8 mouse cellular contexts compared by ENCODE assay signal in genomic region chr5:109751391-109752071, GRCm38 (mm10). TPM values are rescaled to one million over a fixed set of nuclear protein-coding genes. Genes with fewer than 3 reads are reported as not detected.
DNase-seq lines count a peak whose midpoint lies in the region; ATAC-seq and TF ChIP-seq lines count a peak whose summit lies in the region.
"Not testable (repeated sequence)": the region's sequence is repeated elsewhere in the genome, so short reads cannot be mapped to it uniquely, and the experiment has no call there.

Gene 4930522L14Rik (minus strand): TSS chr5:109751886.

- peak; percentile 98 for ATAC-seq in forebrain, embryonic 11.5 days (replicated peaks; ENCODE audit: low FRiP score)
- ATAC-seq in heart, postnatal 0 days (ENCODE audit: insufficient read depth, low read depth), result peak; percentile 87
- peak; percentile 92 for ATAC-seq in liver, embryonic 15.5 days (ENCODE audit: insufficient read depth)
- ATAC-seq in neural tube, embryonic 11.5 days (ENCODE audit: insufficient read depth, low FRiP score, low TSS enrichment), result peak; percentile 98

- peak within 1 kb of the TSS; percentile 57 to 86 (median 78) for H3K4me3 ChIP-seq in CH12.LX (replicated peaks in 1 of 3; ENCODE audit: low read depth in 2 of 3, low read length in 2 of 3, poor library complexity in 1 of 3)
- peak within 1 kb of the TSS; percentile 44 for H3K4me3 ChIP-seq in forebrain, embryonic 11.5 days (ENCODE audit: low read depth, low read length)
- peak within 1 kb of the TSS; percentile 59 for H3K4me3 ChIP-seq in heart, postnatal 0 days (ENCODE audit: low read depth, low read length)
- H3K4me3 ChIP-seq in liver, embryonic 15.5 days (replicated peaks), result peak within 1 kb of the TSS; percentile 66
- peak within 1 kb of the TSS; percentile 44 for H3K4me3 ChIP-seq in neural tube, embryonic 11.5 days (ENCODE audit: low read depth, low read length)

- H3K36me3 ChIP-seq in CH12.LX (replicated peaks in 1 of 2; ENCODE audit: control insufficient read depth in 1 of 2, insufficient read depth in 1 of 2, low read length in 1 of 2); forebrain, embryonic 11.5 days (ENCODE audit: control insufficient read depth, insufficient read depth, low read length); heart, postnatal 0 days (replicated peaks; ENCODE audit: control insufficient read depth, insufficient read depth, low read length); liver, embryonic 15.5 days (replicated peaks); neural tube, embryonic 11.5 days (ENCODE audit: control insufficient read depth, insufficient read depth, low read length): not testable (repeated sequence)

- dilution Hi-C loops in CH12.LX (cut with MboI; ENCODE audit: extremely low pct_ligation_motif_present, extremely low pct_unique_long_range_greater_than_20kb, low sequenced_read_pairs), result not testable (repeated sequence)

- H3K27me3 ChIP-seq in CH12.LX (replicated peaks); forebrain, embryonic 11.5 days (ENCODE audit: control insufficient read depth, insufficient read depth, low read length); heart, postnatal 0 days (ENCODE audit: control insufficient read depth, insufficient read depth, low read length); liver, embryonic 15.5 days; neural tube, embryonic 11.5 days (ENCODE audit: control insufficient read depth, insufficient read depth, low read length): not testable (repeated sequence)

- not testable (repeated sequence) for H3K9me3 ChIP-seq in CH12.LX (replicated peaks; ENCODE audit: low read length); forebrain, embryonic 11.5 days (ENCODE audit: control insufficient read depth, low read length); heart, postnatal 0 days (replicated peaks; ENCODE audit: control insufficient read depth, low read length); liver, embryonic 15.5 days (replicated peaks); neural tube, embryonic 11.5 days (ENCODE audit: control insufficient read depth, low read length)

- in situ Hi-C loops in CH12.LX (cut with MboI; ENCODE audit: low pct_ligation_motif_present, low pct_unique_long_range_greater_than_20kb, low sequenced_read_pairs), result not testable (repeated sequence)

- H3K4me2 ChIP-seq in CH12.LX (ENCODE audit: insufficient read depth, low read depth, poor library complexity, severe bottlenecking), result peak within 1 kb of the TSS; percentile 70; the same call in 1 of the 2 replicates
- peak within 1 kb of the TSS; percentile 41 for H3K4me2 ChIP-seq in forebrain, embryonic 11.5 days (ENCODE audit: low read depth, low read length, severe bottlenecking)
- H3K4me2 ChIP-seq in heart, postnatal 0 days (ENCODE audit: low read depth, low read length), result peak within 1 kb of the TSS; percentile 65
- peak within 1 kb of the TSS; percentile 66 for H3K4me2 ChIP-seq in liver, embryonic 15.5 days
- H3K4me2 ChIP-seq in neural tube, embryonic 11.5 days (ENCODE audit: low read depth), result peak within 1 kb of the TSS; percentile 50

- peak within 1 kb of the TSS; percentile 79 for H3K9ac ChIP-seq in CH12.LX (ENCODE audit: insufficient read depth, low read depth)
- peak within 1 kb of the TSS; percentile 53 for H3K9ac ChIP-seq in forebrain, embryonic 11.5 days (ENCODE audit: low read length)
- H3K9ac ChIP-seq in heart, postnatal 0 days (replicated peaks; ENCODE audit: low read depth, low read length), result peak within 1 kb of the TSS; percentile 34; the same call in 1 of the 2 replicates
- peak within 1 kb of the TSS; percentile 31; the same call in 1 of the 2 replicates for H3K9ac ChIP-seq in liver, embryonic 15.5 days
- peak within 1 kb of the TSS; percentile 43; the same call in 1 of the 2 replicates for H3K9ac ChIP-seq in neural tube, embryonic 11.5 days (ENCODE audit: low read length)

- 0% methylated on average over 23 of the region's 25 CpGs for WGBS in forebrain, embryonic 11.5 days
- 1% methylated on average over 23 of the region's 25 CpGs for WGBS in heart, postnatal 0 days
- under 1% methylated on average over 25 of the region's 25 CpGs for WGBS in liver, embryonic 15.5 days (ENCODE audit: insufficient replicate concordance)
- WGBS in neural tube, embryonic 11.5 days, result under 1% methylated on average over 24 of the region's 25 CpGs

- peak; percentile 49 for TF ChIP-seq POLR2A in CH12.LX (IDR thresholded peaks at IDR 0.05; ENCODE audit: low read depth, low read length)

- TF ChIP-seq EP300 in CH12.LX (IDR thresholded peaks at IDR 0.05; ENCODE audit: low read length); heart, postnatal 0 days (IDR thresholded peaks at IDR 0.05; ENCODE audit: low read depth): not testable (repeated sequence)

- H3K79me2 ChIP-seq in CH12.LX (replicated peaks; ENCODE audit: control insufficient read depth, extremely low read depth, insufficient read depth, poor library complexity, severe bottlenecking), result peaks cover 14% of the 10 kb centered on the region

- TF ChIP-seq CTCF in CH12.LX (conservative IDR thresholded peaks at IDR 0.05 in 1 of 2, IDR thresholded peaks at IDR 0.05 in 1 of 2; ENCODE audit: low read depth in 2 of 2, low read length in 2 of 2); heart, postnatal 0 days (IDR thresholded peaks at IDR 0.05; ENCODE audit: low read depth): not testable (repeated sequence)

- H3K4me1 ChIP-seq in CH12.LX (ENCODE audit: control insufficient read depth in 1 of 2, insufficient read depth in 2 of 2); forebrain, embryonic 11.5 days (replicated peaks; ENCODE audit: control insufficient read depth, insufficient read depth, low read length); heart, postnatal 0 days (ENCODE audit: control insufficient read depth, insufficient read depth); liver, embryonic 15.5 days (replicated peaks); neural tube, embryonic 11.5 days (ENCODE audit: control insufficient read depth, insufficient read depth, low read length): not testable (repeated sequence)

- TF ChIP-seq RAD21 in CH12.LX (IDR thresholded peaks at IDR 0.05; ENCODE audit: low read depth, low read length), result not testable (repeated sequence)

- H3K27ac ChIP-seq in CH12.LX (ENCODE audit: insufficient read depth, low read depth), result peak within 1 kb of the TSS; percentile 85
- H3K27ac ChIP-seq in forebrain, embryonic 11.5 days (ENCODE audit: low read depth, low read length); heart, postnatal 0 days (ENCODE audit: low read depth); neural tube, embryonic 11.5 days (ENCODE audit: low read depth, low read length): not testable (repeated sequence)
- H3K27ac ChIP-seq in liver, embryonic 15.5 days (replicated peaks), result peak within 1 kb of the TSS; percentile 31; the same call in 1 of the 2 replicates

- peak; percentile 71 for DNase-seq in CH12.LX (ENCODE audit: extremely low read depth)
- DNase-seq in c-Kit-positive CD71-positive TER-119-negative erythroid progenitor cells, embryonic 14.5 days (ENCODE audit: low read depth), result peak; percentile 40
- DNase-seq in forebrain, embryonic 11.5 days (ENCODE audit: low spot score), result peak; percentile 65
- peak; percentile 5 for DNase-seq in heart, postnatal 0 days (ENCODE audit: low spot score)
- peak; percentile 57 to 74 for DNase-seq in kidney, postnatal 4 days
- peak; percentile 53 for DNase-seq in neural tube, embryonic 11.5 days (ENCODE audit: low spot score)
- DNase-seq in telencephalon, adult 2 months (ENCODE audit: low read depth, low spot score), result peak; percentile 15

TF ChIP-seq in CH12.LX, 34 proteins besides CTCF, POLR2A, EP300 and RAD21:
- TF ChIP-seq CHD1 (IDR thresholded peaks at IDR 0.05; ENCODE audit: low read depth, low read length), result peak; percentile 46; the same call in 1 of the 2 replicates
- peak; percentile 29; the same call in 1 of the 2 replicates for TF ChIP-seq HCFC1 (IDR thresholded peaks at IDR 0.05; ENCODE audit: low read depth, low read length)
- TF ChIP-seq NRF1 (IDR thresholded peaks at IDR 0.05; ENCODE audit: low read depth, low read length), result peak; percentile 51
- 0 out of 2 replicates have a peak, but pooled peaks have one; percentile 49 for TF ChIP-seq TBP (conservative IDR thresholded peaks at IDR 0.05; ENCODE audit: low read depth, low read length)
- peak; percentile 74 for TF ChIP-seq ETS1 (conservative IDR thresholded peaks at IDR 0.05; ENCODE audit: low read depth, low read length)
- 0 out of 2 replicates have a peak, but pooled peaks have one; percentile 34 for TF ChIP-seq ZMIZ1 (IDR thresholded peaks at IDR 0.05; ENCODE audit: low read depth, low read length)
- TF ChIP-seq MEF2A (IDR thresholded peaks at IDR 0.05; ENCODE audit: borderline replicate concordance, low read depth, low read length), result 0 out of 2 replicates have a peak, but pooled peaks have one; percentile 25
- peak; percentile 93 for TF ChIP-seq BHLHE40 (IDR thresholded peaks at IDR 0.05; ENCODE audit: low read depth, low read length)

RNA-seq across cellular contexts. Expression of gene 4930522L14Rik, which starts in this region (rescaled TPM):
- 11.1 and 11.5 TPM in 2 replicates for total RNA-seq in CH12.LX (2012; rRNA removed)
- 21.9 and 30.6 TPM in 2 replicates for total RNA-seq in CH12.LX (2014; rRNA removed)
- 5.6 and 7.1 TPM in 2 replicates for polyA plus RNA-seq in CH12.LX (2012; ENCODE audit: insufficient read length, low read depth)
- 8.9 and 11.2 TPM in 2 replicates for polyA plus RNA-seq in forebrain, embryonic 11.5 days (2014; fragmentation: Nextera tagmentation; extraction: Ambion mirVana)
- 0.73 TPM in 1 of 2 replicates, not detected in the other for total RNA-seq in heart, postnatal 0 days (2014; rRNA removed; ENCODE audit: low replicate concordance)
- 3.4 and 4.4 TPM in 2 replicates for polyA plus RNA-seq in heart, postnatal 0 days (2015; fragmentation: Nextera tagmentation; extraction: Ambion mirVana)
- polyA plus RNA-seq in liver, embryonic 15.5 days (2015; fragmentation: Nextera tagmentation; extraction: Ambion mirVana), result 3.4 and 4.2 TPM in 2 replicates
- polyA plus RNA-seq in neural tube, embryonic 11.5 days (2014; fragmentation: Nextera tagmentation; extraction: Ambion mirVana), result 5.8 and 9.0 TPM in 2 replicates

Comparison
In these comparisons a context has a peak if more than half of its experiments do, and no peak if none do; other contexts are left out.
1. DNase-seq: peak in every context shown above with its lines; median percentile 71 in CH12.LX; 66 in kidney, postnatal 4 days; 65 in forebrain, embryonic 11.5 days; 53 in neural tube, embryonic 11.5 days; 40 in c-Kit-positive CD71-positive TER-119-negative erythroid progenitor cells, embryonic 14.5 days; 15 in telencephalon, adult 2 months; 5 in heart, postnatal 0 days.